Mouse (Mus musculus): ENCODE results near the gene Ebf4. TPM values are rescaled to one million over a fixed set of nuclear protein-coding genes. Genes with fewer than 3 reads are reported as not detected.

Gene Ebf4
- polyA plus RNA-seq, 1 experiment from 2014 or later: 0.58 TPM

- no peaks in the 10 kb centered on the region for H3K36me3 ChIP-seq
- no peak overlapping the region for H3K27ac ChIP-seq
- peaks cover 54% of the 10 kb centered on the region for H3K27me3 ChIP-seq
- WGBS: 6% methylated on average over 20 of the region's 20 CpGs
- H3K9ac ChIP-seq: peak overlapping the region; percentile 68; the same call in 1 of the 2 replicates
- peak overlapping the region; percentile 83 for H3K4me2 ChIP-seq
- no peaks in the 10 kb centered on the region for H3K9me3 ChIP-seq (replicated peaks)
- ATAC-seq (replicated peaks; ENCODE audit: insufficient number of reproducible peaks, insufficient read depth, low FRiP score, low read depth): no peak
- peak overlapping the region; percentile 76 for H3K4me3 ChIP-seq
- peaks cover 17% of the 10 kb centered on the region for H3K4me1 ChIP-seq (replicated peaks)
These were observed 1.3 kb downstream of the Ebf4 start for GRCm38 (mm10) chr2:130296134-130296745.

DNA sequence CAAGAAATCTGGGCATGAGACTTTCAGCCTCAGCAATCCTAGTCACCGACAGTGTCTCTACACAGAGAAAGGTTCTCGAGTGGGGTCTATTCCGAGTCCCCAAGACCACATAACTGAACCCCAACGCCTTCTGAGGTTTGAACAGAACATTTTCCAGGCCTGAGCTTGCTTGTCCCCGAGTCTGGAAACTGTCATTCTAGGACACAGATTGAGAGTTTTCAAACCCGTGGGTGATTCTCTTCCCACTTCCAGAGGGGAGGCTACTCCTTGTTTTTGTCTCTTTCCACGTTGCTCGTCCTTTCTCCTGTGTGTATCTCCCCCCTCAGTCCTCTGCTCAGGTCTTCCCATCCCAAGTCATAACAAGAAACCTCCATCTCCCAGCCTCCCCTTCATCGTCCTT, 2.6 kb downstream of the Ebf4 start:
- peaks cover 15% of the 10 kb centered on the region for H3K4me1 ChIP-seq (replicated peaks)
- no peak overlapping the region for H3K9ac ChIP-seq
- no peak overlapping the region for H3K4me2 ChIP-seq
- ATAC-seq (replicated peaks; ENCODE audit: insufficient number of reproducible peaks, insufficient read depth, low FRiP score, low read depth): no peak
- peaks cover 49% of the 10 kb centered on the region for H3K27me3 ChIP-seq
- 70% methylated on average over 9 of the region's 9 CpGs for WGBS
- H3K36me3 ChIP-seq: no peaks in the 10 kb centered on the region
- no peaks in the 10 kb centered on the region for H3K9me3 ChIP-seq (replicated peaks)
- no peak overlapping the region for H3K4me3 ChIP-seq
- H3K27ac ChIP-seq: no peak overlapping the region

DNA sequence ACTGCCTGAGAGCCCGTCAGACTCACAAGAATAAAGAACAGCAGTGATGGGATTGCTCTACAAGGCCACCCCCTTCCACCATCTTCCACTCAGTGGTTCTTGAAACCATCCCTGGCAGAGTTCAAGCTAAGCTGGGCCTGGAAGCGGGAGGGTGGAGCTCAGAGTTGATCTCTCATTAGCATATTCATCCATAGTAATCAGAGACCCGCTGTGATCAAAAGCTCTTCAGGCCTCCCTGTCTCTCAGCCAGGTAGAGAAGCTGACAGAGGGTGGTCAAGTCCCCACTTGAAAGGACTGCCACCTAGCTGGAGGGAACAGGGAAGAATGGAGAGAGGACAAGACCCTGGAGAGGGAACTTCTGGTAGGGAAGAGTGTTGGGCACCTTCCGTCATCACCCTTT, 8.0 kb downstream of the Ebf4 start:
- Histone ChIP-seq H3K36me3 (no peaks in the 10 kb centered on the region), H3K4me3 (no peak overlapping the region), H3K4me1 (replicated peaks) (no peaks in the 10 kb centered on the region), H3K4me2 (no peak overlapping the region), H3K9me3 (replicated peaks) (no peaks in the 10 kb centered on the region), H3K27ac (no peak overlapping the region), H3K9ac (no peak overlapping the region), H3K27me3 (peaks cover 5% of the 10 kb centered on the region; the same call in 1 of the 2 replicates)
- no peak for ATAC-seq (replicated peaks; ENCODE audit: insufficient number of reproducible peaks, insufficient read depth, low FRiP score, low read depth)
- WGBS: 58% methylated on average over 4 of the region's 4 CpGs

GRCm38 (mm10) chr2:130327057-130327456, 32.1 kb downstream of the Ebf4 start:
- no peaks in the 10 kb centered on the region for H3K27me3 ChIP-seq
- H3K4me2 ChIP-seq: no peak overlapping the region
- H3K4me3 ChIP-seq: no peak overlapping the region
- H3K36me3 ChIP-seq: no peaks in the 10 kb centered on the region
- no peak overlapping the region for H3K27ac ChIP-seq
- H3K4me1 ChIP-seq (replicated peaks): no peaks in the 10 kb centered on the region
- no peak overlapping the region for H3K9ac ChIP-seq
- no peaks in the 10 kb centered on the region for H3K9me3 ChIP-seq (replicated peaks)
- WGBS: 54% methylated on average over 1 of the region's 1 CpGs
- no peak for ATAC-seq (replicated peaks; ENCODE audit: insufficient number of reproducible peaks, insufficient read depth, low FRiP score, low read depth)

GRCm38 (mm10) chr2:130329502-130329901, 34.5 kb downstream of the Ebf4 start:
- no peaks in the 10 kb centered on the region for H3K27me3 ChIP-seq
- no peak for ATAC-seq (replicated peaks; ENCODE audit: insufficient number of reproducible peaks, insufficient read depth, low FRiP score, low read depth)
- H3K27ac ChIP-seq: no peak overlapping the region
- no peaks in the 10 kb centered on the region for H3K9me3 ChIP-seq (replicated peaks)
- H3K9ac ChIP-seq: no peak overlapping the region
- 91% methylated on average over 2 of the region's 2 CpGs for WGBS
- no peaks in the 10 kb centered on the region for H3K4me1 ChIP-seq (replicated peaks)
- no peak overlapping the region for H3K4me2 ChIP-seq
- H3K36me3 ChIP-seq: no peaks in the 10 kb centered on the region
- no peak overlapping the region for H3K4me3 ChIP-seq

GRCm38 (mm10) chr2:130335112-130335511, 40.1 kb downstream of the Ebf4 start:
- WGBS: 83% methylated on average over 6 of the region's 6 CpGs
- Histone ChIP-seq H3K9me3 (replicated peaks) (no peaks in the 10 kb centered on the region), H3K27ac (no peak overlapping the region), H3K36me3 (no peaks in the 10 kb centered on the region), H3K9ac (no peak overlapping the region), H3K4me1 (replicated peaks) (no peaks in the 10 kb centered on the region), H3K27me3 (no peaks in the 10 kb centered on the region), H3K4me3 (no peak overlapping the region), H3K4me2 (no peak overlapping the region)
- no peak for ATAC-seq (replicated peaks; ENCODE audit: insufficient number of reproducible peaks, insufficient read depth, low FRiP score, low read depth)

DNA sequence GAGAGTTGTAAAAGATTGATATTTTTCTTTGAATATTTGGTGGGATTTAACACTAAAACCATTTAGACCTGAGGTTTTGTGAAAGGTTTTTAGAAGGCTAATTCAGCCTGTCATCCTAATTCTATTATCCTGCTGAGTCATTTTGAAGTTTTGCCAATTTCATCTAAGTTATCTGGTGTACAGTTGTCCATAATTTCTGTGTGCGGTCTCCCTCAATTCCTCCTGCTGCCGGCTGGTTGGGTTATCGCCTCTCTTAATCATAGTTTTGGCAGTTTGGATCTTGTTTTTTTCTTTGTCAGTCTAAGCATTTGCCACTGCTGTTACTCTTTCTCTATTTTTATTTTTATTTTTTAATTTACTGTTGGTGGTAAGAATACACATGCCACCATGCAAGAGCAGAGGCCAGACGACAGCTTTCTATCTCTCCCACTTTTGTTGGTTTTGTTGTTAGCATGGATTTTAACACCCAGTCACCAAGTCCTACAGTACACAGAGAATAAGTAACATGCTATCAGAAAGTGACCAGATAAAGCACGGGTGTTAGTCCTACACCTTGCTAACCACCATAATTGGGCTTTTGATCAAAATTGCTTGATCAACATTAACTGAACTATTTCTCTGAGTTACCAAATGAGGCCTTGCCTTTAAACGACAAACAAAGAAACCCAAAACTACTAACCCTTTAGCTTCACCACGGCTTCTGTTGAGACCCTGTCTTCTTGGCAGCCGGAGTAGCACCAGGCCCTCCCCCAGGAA, 45.7 kb downstream of the Ebf4 start:
- Histone ChIP-seq H3K9ac (no peak overlapping the region), H3K27ac (no peak overlapping the region), H3K36me3 (no peaks in the 10 kb centered on the region), H3K4me3 (no peak overlapping the region), H3K4me1 (replicated peaks) (no peaks in the 10 kb centered on the region), H3K9me3 (replicated peaks) (no peaks in the 10 kb centered on the region), H3K4me2 (no peak overlapping the region), H3K27me3 (no peaks in the 10 kb centered on the region)
- 70% methylated on average over 8 of the region's 8 CpGs for WGBS
- no peak for ATAC-seq (replicated peaks; ENCODE audit: insufficient number of reproducible peaks, insufficient read depth, low FRiP score, low read depth)

DNA sequence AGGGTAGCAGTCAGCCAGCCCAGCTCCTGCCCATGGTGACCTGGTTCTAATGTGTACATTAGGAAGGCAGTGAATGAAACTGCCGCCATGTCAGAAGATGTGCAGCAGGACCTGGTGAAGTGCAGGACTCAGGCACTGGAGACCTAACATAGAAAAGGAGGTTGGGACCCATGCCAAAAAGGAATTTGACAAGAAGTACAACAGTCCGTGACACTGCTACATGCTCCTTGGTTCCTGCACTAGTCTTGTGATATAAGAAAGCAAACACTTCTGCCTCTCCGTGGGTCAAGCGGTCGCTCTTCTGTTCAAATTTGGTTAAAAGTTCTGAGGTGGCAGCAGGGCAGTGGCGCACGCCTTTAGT, 46.2 kb downstream of the Ebf4 start:
- H3K9me3 ChIP-seq (replicated peaks): no peaks in the 10 kb centered on the region
- no peak for ATAC-seq (replicated peaks; ENCODE audit: insufficient number of reproducible peaks, insufficient read depth, low FRiP score, low read depth)
- H3K4me2 ChIP-seq: no peak overlapping the region
- H3K9ac ChIP-seq: no peak overlapping the region
- no peaks in the 10 kb centered on the region for H3K36me3 ChIP-seq
- WGBS: 79% methylated on average over 7 of the region's 7 CpGs
- H3K4me1 ChIP-seq (replicated peaks): no peaks in the 10 kb centered on the region
- H3K4me3 ChIP-seq: no peak overlapping the region
- no peaks in the 10 kb centered on the region; the same call in 1 of the 2 replicates for H3K27me3 ChIP-seq
- no peak overlapping the region for H3K27ac ChIP-seq

DNA sequence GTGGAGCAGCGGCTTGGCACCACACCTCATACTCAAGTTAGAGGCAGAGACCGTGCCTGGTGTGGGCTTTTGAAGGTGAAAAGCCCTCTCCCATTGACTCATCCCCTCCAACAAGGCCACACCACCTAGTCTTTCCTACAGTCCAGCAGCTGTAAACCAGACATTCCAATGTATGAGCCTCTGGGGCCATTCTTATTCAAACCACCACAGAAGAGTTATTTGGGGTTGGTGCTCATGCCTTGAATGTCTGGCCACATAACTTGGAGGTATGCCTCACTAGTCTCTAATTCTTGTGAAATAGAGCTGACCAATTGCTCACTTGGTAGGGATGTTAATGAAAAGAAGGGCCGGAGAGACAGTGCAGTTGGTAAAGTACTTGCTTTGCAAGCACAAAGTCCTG, 55.4 kb downstream of the Ebf4 start:
- no peak overlapping the region for H3K27ac ChIP-seq
- no peak overlapping the region for H3K4me2 ChIP-seq
- H3K4me1 ChIP-seq (replicated peaks): no peaks in the 10 kb centered on the region
- no peak overlapping the region for H3K9ac ChIP-seq
- H3K27me3 ChIP-seq: no peaks in the 10 kb centered on the region; the same call in none of the 2 replicates
- no peak overlapping the region for H3K4me3 ChIP-seq
- ATAC-seq (replicated peaks; ENCODE audit: insufficient number of reproducible peaks, insufficient read depth, low FRiP score, low read depth): no peak
- 84% methylated on average over 3 of the region's 3 CpGs for WGBS
- H3K9me3 ChIP-seq (replicated peaks): no peaks in the 10 kb centered on the region
- no peaks in the 10 kb centered on the region for H3K36me3 ChIP-seq

GRCm38 (mm10) chr2:130351758-130352339, 56.9 kb downstream of the Ebf4 start:
- no peak overlapping the region for H3K9ac ChIP-seq
- no peaks in the 10 kb centered on the region; the same call in 1 of the 2 replicates for H3K27me3 ChIP-seq
- H3K4me2 ChIP-seq: no peak overlapping the region
- H3K9me3 ChIP-seq (replicated peaks): no peaks in the 10 kb centered on the region
- WGBS: 39% methylated on average over 5 of the region's 5 CpGs
- no peaks in the 10 kb centered on the region for H3K36me3 ChIP-seq
- H3K4me1 ChIP-seq (replicated peaks): no peaks in the 10 kb centered on the region
- H3K27ac ChIP-seq: no peak overlapping the region
- no peak for ATAC-seq (replicated peaks; ENCODE audit: insufficient number of reproducible peaks, insufficient read depth, low FRiP score, low read depth)
- no peak overlapping the region for H3K4me3 ChIP-seq

GRCm38 (mm10) chr2:130353411-130353810, 58.4 kb downstream of the Ebf4 start:
- no peaks in the 10 kb centered on the region for H3K4me1 ChIP-seq (replicated peaks)
- H3K9ac ChIP-seq: no peak overlapping the region
- H3K9me3 ChIP-seq (replicated peaks): no peaks in the 10 kb centered on the region
- no peak overlapping the region for H3K4me3 ChIP-seq
- H3K27me3 ChIP-seq: peaks cover 15% of the 10 kb centered on the region
- 88% methylated on average over 8 of the region's 8 CpGs for WGBS
- H3K27ac ChIP-seq: no peak overlapping the region
- H3K4me2 ChIP-seq: no peak overlapping the region
- no peaks in the 10 kb centered on the region for H3K36me3 ChIP-seq
- no peak for ATAC-seq (replicated peaks; ENCODE audit: insufficient number of reproducible peaks, insufficient read depth, low FRiP score, low read depth)

Measured in heart, embryonic 15.5 days (tissue).